Mouse (Mus musculus) kidney, adult 18-20 months (tissue): Measurements from ENCODE around the gene Pigu.

Source experiments
- DNase-seq: peaks from one replicate; pipeline ENCODE4 v3.0.0; 2021

Gene Pigu

GRCm38 (mm10) chr2:155284647-155285046, 72.6 kb downstream of the Pigu start:
- DNase-seq, result no peak

GRCm38 (mm10) chr2:155283793-155284192, 73.4 kb downstream of the Pigu start:
- DNase-seq, result no peak

- no peak for DNase-seq
Observed at GRCm38 (mm10) chr2:155280116-155280515, 77.1 kb downstream of the Pigu start.

- DNase-seq, result no peak
Observed at GRCm38 (mm10) chr2:155279163-155279562, 78.1 kb downstream of the Pigu start.

GRCm38 (mm10) chr2:155278361-155278760, 78.9 kb downstream of the Pigu start:
- no peak for DNase-seq

- no peak for DNase-seq
Observed at GRCm38 (mm10) chr2:155277721-155278120, 79.5 kb downstream of the Pigu start.

- DNase-seq, result no peak
Observed at GRCm38 (mm10) chr2:155276621-155277175, 80.5 kb downstream of the Pigu start.

- DNase-seq, result peak; percentile 97
Observed at GRCm38 (mm10) chr2:155276195-155276594, 81.0 kb downstream of the Pigu start, which contains the start of gene Map1lc3a. Gene Map1lc3a, plus strand, starts transcription at chr2:155276297.

- no peak for DNase-seq
Observed at GRCm38 (mm10) chr2:155273603-155274002, 83.6 kb downstream of the Pigu start.

- DNase-seq, result no peak
Observed at GRCm38 (mm10) chr2:155272396-155273170, 84.6 kb downstream of the Pigu start.

GRCm38 (mm10) chr2:155271957-155272356, 85.3 kb downstream of the Pigu start:
- no peak for DNase-seq

GRCm38 (mm10) chr2:155266896-155267295, 90.3 kb downstream of the Pigu start:
- peak; percentile 28 for DNase-seq

GRCm38 (mm10) chr2:155265526-155265925, 91.7 kb downstream of the Pigu start:
- DNase-seq, result no peak

- no peak for DNase-seq
Observed at GRCm38 (mm10) chr2:155249588-155249987, 107.6 kb downstream of the Pigu start.

GRCm38 (mm10) chr2:155248718-155249117, 108.5 kb downstream of the Pigu start:
- no peak for DNase-seq

- no peak for DNase-seq
Observed at GRCm38 (mm10) chr2:155248206-155248605, 109.0 kb downstream of the Pigu start.

GRCm38 (mm10) chr2:155246231-155246630, 111.0 kb downstream of the Pigu start:
- DNase-seq, result no peak

GRCm38 (mm10) chr2:155242296-155242855, 114.9 kb downstream of the Pigu start:
- DNase-seq, result no peak

GRCm38 (mm10) chr2:155240915-155241314, 116.3 kb downstream of the Pigu start:
- DNase-seq, result peak; percentile 18

GRCm38 (mm10) chr2:155237276-155237675, 120.0 kb downstream of the Pigu start:
- DNase-seq, result no peak

GRCm38 (mm10) chr2:155236362-155236992, 120.8 kb downstream of the Pigu start, which contains the start of gene Dynlrb1:
Gene Dynlrb1, plus strand, starts transcription at chr2:155236533.
- DNase-seq, result peak; percentile 100

GRCm38 (mm10) chr2:155235746-155236361, 121.4 kb downstream of the Pigu start:
- DNase-seq, result peak; percentile 8
